ENCODE assay signal across 17 mouse cellular contexts in the genomic region with DNA sequence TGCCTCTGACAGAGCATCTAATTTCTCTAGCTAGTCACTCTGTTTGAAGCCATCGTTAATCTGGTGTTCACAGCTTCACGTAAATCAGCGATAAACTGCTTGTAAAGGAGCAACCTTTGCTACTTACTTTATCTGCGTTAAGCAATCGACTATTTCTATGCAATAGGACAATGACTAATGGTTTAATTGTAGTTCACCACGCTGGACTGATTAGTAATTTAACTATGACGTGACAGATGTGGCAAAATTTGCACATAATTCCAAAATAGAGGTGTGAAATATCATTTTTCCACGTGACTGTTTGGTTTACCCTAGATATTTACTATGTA.
"Had no signal": no experiment of that assay in that cellular context is flagged by ENCODE, and none has a peak within 500 bp of the region (broad histone marks: within the 10 kb centered on the region; RNA-seq: fewer than 3 reads in every experiment).

No protein-coding gene starts in this region.

- H3K4me1 ChIP-seq: liver, embryonic 15.5 days; midbrain, embryonic 12.5 days; neural tube, embryonic 12.5 days; neural tube, embryonic 15.5 days had no signal

- H3K27ac ChIP-seq: left cerebral cortex, adult 2 months; liver, embryonic 12.5 days; liver, embryonic 15.5 days; lung, embryonic 15.5 days; macrophage; midbrain, embryonic 12.5 days; midbrain, embryonic 15.5 days; neural tube, embryonic 12.5 days; neural tube, embryonic 15.5 days; stomach, postnatal 0 days had no signal

- ATAC-seq: liver, embryonic 12.5 days; midbrain, embryonic 15.5 days had no signal

- H3K4me3 ChIP-seq: left cerebral cortex, adult 2 months; liver, embryonic 12.5 days; liver, embryonic 15.5 days; lung, embryonic 15.5 days; midbrain, embryonic 12.5 days; midbrain, embryonic 15.5 days; neural tube, embryonic 12.5 days; neural tube, embryonic 15.5 days had no signal

- H3K9me3 ChIP-seq: liver, embryonic 12.5 days; liver, embryonic 15.5 days; lung, embryonic 15.5 days; midbrain, embryonic 12.5 days; midbrain, embryonic 15.5 days; neural tube, embryonic 12.5 days; neural tube, embryonic 15.5 days had no signal

- H3K36me3 ChIP-seq: liver, embryonic 12.5 days; liver, embryonic 15.5 days; lung, embryonic 15.5 days; midbrain, embryonic 12.5 days; midbrain, embryonic 15.5 days; neural tube, embryonic 12.5 days; neural tube, embryonic 15.5 days had no signal

- DNase-seq: kidney, postnatal 4 days; layer of hippocampus, adult 9-11 months; right cerebral cortex, postnatal 14 days; right cerebral cortex, postnatal 4 days; thymus, adult 2 months; thymus, postnatal 14 days; thymus, postnatal 4 days had no signal

- H3K27me3 ChIP-seq: liver, embryonic 12.5 days; lung, embryonic 15.5 days; midbrain, embryonic 12.5 days; midbrain, embryonic 15.5 days; neural tube, embryonic 12.5 days; neural tube, embryonic 15.5 days had no signal

- H3K4me2 ChIP-seq: liver, embryonic 12.5 days; liver, embryonic 15.5 days; lung, embryonic 15.5 days; midbrain, embryonic 12.5 days; midbrain, embryonic 15.5 days; neural tube, embryonic 12.5 days; neural tube, embryonic 15.5 days had no signal

- H3K9ac ChIP-seq: liver, embryonic 12.5 days; liver, embryonic 15.5 days; lung, embryonic 15.5 days; midbrain, embryonic 12.5 days; midbrain, embryonic 15.5 days; neural tube, embryonic 12.5 days; neural tube, embryonic 15.5 days had no signal
